Mouse (Mus musculus) stomach, embryonic 14.5 days (tissue): ENCODE data around the gene Tapt1. TPM values are rescaled to one million over a fixed set of nuclear protein-coding genes. Genes with fewer than 3 reads are reported as not detected.

Experiments used
- ATAC-seq: fragments of 200-750 bp; cut with Nextera tagmentation; 2 replicates; pipeline ENCODE4 v1.8.0; 2017; ENCODE audit warnings: low read depth, moderate TSS enrichment; ENCODE audit not compliant: insufficient number of reproducible peaks, insufficient read depth, low FRiP score
- H3K27ac ChIP-seq: fragments of 300-500 bp; sonication (generic); 2 replicates; pipeline ENCODE4 v1.5.1; 2014; ENCODE audit warnings: mild to moderate bottlenecking, low read length, moderate library complexity, mixed read lengths
- H3K27me3 ChIP-seq: fragments of 300-500 bp; sonication (generic); 2 replicates; pipeline ENCODE4 v1.6.1; 2014; ENCODE audit warnings: low read length, control low read depth, mixed read lengths; ENCODE audit not compliant: control insufficient read depth, insufficient read depth
- H3K36me3 ChIP-seq: fragments of 300-500 bp; sonication (generic); 2 replicates; pipeline ENCODE4 v1.6.1; 2014; ENCODE audit warnings: mild to moderate bottlenecking, control low read depth, low read length, moderate library complexity, mixed read lengths; ENCODE audit not compliant: control insufficient read depth, insufficient read depth
- H3K4me1 ChIP-seq: fragments of 300-500 bp; sonication (generic); 2 replicates; pipeline ENCODE4 v1.6.1; 2014; ENCODE audit warnings: low read length, control low read depth, mixed read lengths; ENCODE audit not compliant: control insufficient read depth, insufficient read depth
- H3K4me2 ChIP-seq: fragments of 300-500 bp; sonication (generic); replicated peaks from 2 replicates; pipeline ENCODE4 v1.6.1; 2014; ENCODE audit warnings: low read depth, low read length, control low read depth
- H3K4me3 ChIP-seq: fragments of 300-500 bp; sonication (generic); 2 replicates; pipeline ENCODE4 v1.5.1; 2014; ENCODE audit warnings: low read depth, low read length, control low read depth
- H3K9ac ChIP-seq: fragments of 300-500 bp; sonication (generic); replicated peaks from 2 replicates; pipeline ENCODE4 v1.6.1; 2014; ENCODE audit warnings: low read depth, mild to moderate bottlenecking, control low read depth, low read length, moderate library complexity, mixed read lengths
- H3K9me3 ChIP-seq: fragments of 300-500 bp; sonication (generic); 2 replicates; pipeline ENCODE4 v1.6.1; 2016; ENCODE audit warnings: low read depth, low read length, control low read depth; ENCODE audit not compliant: control insufficient read depth
- WGBS: fragments of 180-500 bp; shearing (Covaris S2); extraction: QIAGEN DNeasy Blood & Tissue Kit; methylation state at CpG from one replicate; pipeline ENCODE4 v1.1.7; 2014; 5-methylcytosine and 5-hydroxymethylcytosine counted together
- polyA plus RNA-seq: library from polyadenylated mRNA; unstranded; fragments of >200 nt; fragmentation: Nextera tagmentation; extraction: Ambion mirVana; gene quantifications from 2 replicates; pipeline ENCODE4 v1.2.1, GENCODE M21; 2014

Gene Tapt1
- polyA plus RNA-seq, 1 experiment from 2014 or later: 34.0 TPM

DNA sequence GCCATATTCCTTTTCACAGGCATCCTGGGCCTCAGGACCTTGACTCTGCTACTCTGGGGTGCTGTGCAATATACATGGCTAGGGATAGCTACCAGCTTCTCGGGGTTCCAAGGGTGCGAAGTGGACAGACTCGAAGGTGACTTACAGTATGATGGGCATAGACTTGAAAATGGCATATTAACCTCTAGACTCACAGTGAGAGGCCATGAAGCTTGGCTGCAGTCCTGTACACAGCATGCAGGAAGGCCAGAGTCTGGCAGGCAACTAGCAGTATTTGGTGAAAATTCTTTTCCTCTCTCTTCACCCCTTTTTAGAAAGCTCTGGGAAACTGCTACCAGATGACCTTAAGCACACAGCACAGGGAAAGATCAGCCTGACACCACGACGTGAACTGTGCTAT lies 52.4 kb downstream of the Tapt1 start:
- ATAC-seq: no peak
- Histone ChIP-seq H3K4me3 (no peak overlapping the region), H3K9ac (no peak overlapping the region), H3K27me3 (no peaks in the 10 kb centered on the region), H3K4me1 (no peaks in the 10 kb centered on the region), H3K4me2 (no peak overlapping the region), H3K27ac (no peak overlapping the region), H3K9me3 (no peaks in the 10 kb centered on the region), H3K36me3 (peaks cover 40% of the 10 kb centered on the region)
- WGBS: 94% methylated on average over 5 of the region's 5 CpGs

- H3K36me3 ChIP-seq: no peaks in the 10 kb centered on the region
- H3K4me2 ChIP-seq: no peak overlapping the region
- no peak overlapping the region for H3K9ac ChIP-seq
- no peak overlapping the region for H3K4me3 ChIP-seq
- H3K27me3 ChIP-seq: no peaks in the 10 kb centered on the region
- H3K9me3 ChIP-seq: no peaks in the 10 kb centered on the region
- no peak overlapping the region for H3K27ac ChIP-seq
- WGBS: 77% methylated on average over 6 of the region's 6 CpGs
- no peaks in the 10 kb centered on the region for H3K4me1 ChIP-seq
- ATAC-seq: no peak
Measured at GRCm38 (mm10) chr5:44166866-44167265, 59.6 kb downstream of the Tapt1 start.

DNA sequence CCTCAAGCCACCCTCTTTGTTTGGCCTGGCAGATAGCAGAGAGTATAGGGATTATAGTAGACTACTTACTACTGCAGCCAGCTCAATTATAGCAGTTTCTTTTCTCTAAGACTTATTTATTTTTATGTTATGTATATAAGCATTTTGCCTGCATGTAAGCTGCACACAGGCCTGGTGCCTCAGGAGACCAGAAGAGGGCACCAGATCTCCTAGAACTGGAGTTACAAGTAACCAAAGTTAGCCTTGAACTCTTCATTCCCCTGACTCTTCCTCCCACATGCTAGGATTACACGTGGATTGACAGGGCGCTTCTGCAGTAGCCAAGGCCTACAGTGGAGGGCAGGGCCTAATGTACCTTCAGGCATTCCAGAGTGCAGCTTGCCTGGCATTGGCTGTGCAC lies 60.6 kb downstream of the Tapt1 start:
- whole genome bisulfite sequencing: 37% methylated on average over 2 of the region's 2 CpGs

GRCm38 (mm10) chr5:44164233-44164776 lies 62.1 kb downstream of the Tapt1 start:
- Histone ChIP-seq H3K36me3 (no peaks in the 10 kb centered on the region), H3K4me2 (no peak overlapping the region), H3K27me3 (no peaks in the 10 kb centered on the region), H3K27ac (no peak overlapping the region), H3K9ac (no peak overlapping the region), H3K9me3 (no peaks in the 10 kb centered on the region), H3K4me3 (no peak overlapping the region), H3K4me1 (0 out of 2 replicates have a peak, but pooled peaks cover 2% of the 10 kb centered on the region)
- ATAC-seq: no peak
- WGBS: 60% methylated on average over 7 of the region's 7 CpGs

More for the DNA sequence above, 60.6 kb downstream of the Tapt1 start:
- no peak overlapping the region for H3K9ac ChIP-seq
- H3K4me3 ChIP-seq: no peak overlapping the region
- H3K4me1 ChIP-seq: no peaks in the 10 kb centered on the region
- H3K36me3 ChIP-seq: no peaks in the 10 kb centered on the region
- H3K4me2 ChIP-seq: no peak overlapping the region
- no peak overlapping the region for H3K27ac ChIP-seq
- ATAC-seq: no peak
- H3K27me3 ChIP-seq: no peaks in the 10 kb centered on the region
- no peaks in the 10 kb centered on the region for H3K9me3 ChIP-seq

DNA sequence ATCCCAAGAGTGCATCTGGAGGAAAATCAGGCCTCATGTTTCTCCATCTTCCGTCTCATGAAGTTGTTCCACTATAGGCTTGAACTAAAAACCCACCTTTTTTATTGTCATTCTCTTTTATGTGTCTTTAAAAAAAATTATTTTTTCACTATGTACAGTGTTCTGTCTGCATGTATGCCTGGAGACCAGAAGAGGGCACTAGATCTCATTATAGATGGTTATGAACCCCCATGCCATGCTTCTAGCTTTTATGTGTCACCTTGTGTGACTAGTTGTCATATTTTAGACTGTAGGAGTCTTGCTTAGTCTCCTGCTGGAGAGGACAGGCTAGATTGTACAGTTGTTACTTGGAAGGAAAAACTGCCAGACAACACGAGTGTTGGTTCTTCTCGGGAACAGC lies 63.1 kb downstream of the Tapt1 start:
- Histone ChIP-seq H3K9ac (no peak overlapping the region), H3K4me2 (no peak overlapping the region), H3K36me3 (no peaks in the 10 kb centered on the region), H3K4me1 (0 out of 2 replicates have a peak, but pooled peaks cover 2% of the 10 kb centered on the region), H3K4me3 (no peak overlapping the region), H3K27ac (no peak overlapping the region), H3K27me3 (no peaks in the 10 kb centered on the region), H3K9me3 (no peaks in the 10 kb centered on the region)
- 98% methylated on average over 3 of the region's 3 CpGs for WGBS
- ATAC-seq: no peak

DNA sequence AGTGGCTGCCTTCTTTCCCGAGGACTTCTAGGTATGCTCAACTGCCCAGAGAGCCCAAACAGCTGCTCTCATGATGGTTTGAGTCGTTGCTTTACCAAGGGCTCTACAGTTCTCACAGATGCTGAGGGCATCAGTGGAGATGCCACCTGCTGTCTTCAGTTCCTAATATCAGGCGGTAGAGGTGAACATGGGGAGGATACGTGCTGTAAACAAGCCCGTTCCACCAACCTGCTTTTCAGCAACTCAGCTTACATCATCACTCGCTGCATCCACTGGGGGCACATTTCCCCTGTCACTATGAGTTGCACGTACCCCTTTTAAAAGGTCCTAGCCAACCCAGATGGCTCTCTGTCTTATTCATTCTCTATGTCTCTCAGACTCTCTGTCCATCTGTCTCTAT lies 63.6 kb downstream of the Tapt1 start:
- Histone ChIP-seq H3K36me3 (no peaks in the 10 kb centered on the region), H3K27me3 (no peaks in the 10 kb centered on the region), H3K4me3 (no peak overlapping the region), H3K4me1 (0 out of 2 replicates have a peak, but pooled peaks cover 2% of the 10 kb centered on the region), H3K4me2 (no peak overlapping the region), H3K27ac (no peak overlapping the region), H3K9me3 (no peaks in the 10 kb centered on the region), H3K9ac (no peak overlapping the region)
- ATAC-seq: no peak
- 88% methylated on average over 7 of the region's 7 CpGs for WGBS

DNA sequence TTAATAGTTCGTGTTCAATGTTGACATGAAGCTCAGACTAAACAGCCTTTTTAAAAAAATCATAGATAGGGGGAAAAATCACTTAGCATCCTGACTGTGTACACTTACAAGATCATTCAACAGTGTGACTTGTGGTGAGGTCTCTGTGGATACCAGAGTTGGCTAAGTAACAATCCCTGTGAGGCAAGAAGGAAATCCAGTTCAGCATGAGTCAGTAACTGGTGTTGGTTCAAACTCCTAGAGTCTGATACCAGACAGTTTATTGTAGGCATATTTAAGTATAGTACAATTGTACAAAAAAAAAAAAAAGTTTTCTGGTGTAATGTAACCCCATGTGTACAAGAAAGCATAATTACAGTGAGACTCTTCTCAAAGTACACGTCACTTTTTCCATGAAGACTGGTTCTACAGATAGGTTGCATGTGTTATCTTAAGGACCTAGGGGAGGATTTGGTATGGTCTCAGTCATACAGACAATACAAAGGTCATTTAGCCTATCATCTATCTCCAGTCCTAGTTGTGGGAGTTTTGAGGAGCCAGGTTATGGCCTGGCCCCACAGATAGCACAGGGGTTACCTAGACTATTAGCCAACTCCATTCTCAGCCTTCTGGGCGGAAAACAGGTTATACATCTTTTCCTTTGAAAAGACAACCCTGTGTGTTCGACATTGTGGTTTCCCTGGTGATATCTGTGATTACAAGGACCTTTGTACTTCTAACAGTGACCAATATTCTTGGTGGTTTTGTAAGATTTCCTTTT lies 66.6 kb downstream of the Tapt1 start:
- Histone ChIP-seq H3K36me3 (no peaks in the 10 kb centered on the region), H3K27me3 (no peaks in the 10 kb centered on the region), H3K9ac (no peak overlapping the region), H3K27ac (no peak overlapping the region), H3K4me1 (0 out of 2 replicates have a peak, but pooled peaks cover 2% of the 10 kb centered on the region), H3K9me3 (no peaks in the 10 kb centered on the region), H3K4me3 (no peak overlapping the region), H3K4me2 (no peak overlapping the region)
- ATAC-seq: no peak
- 61% methylated on average over 4 of the region's 4 CpGs for WGBS

- Histone ChIP-seq H3K27ac (no peak overlapping the region), H3K27me3 (no peaks in the 10 kb centered on the region), H3K4me1 (0 out of 2 replicates have a peak, but pooled peaks cover 2% of the 10 kb centered on the region), H3K36me3 (no peaks in the 10 kb centered on the region), H3K9me3 (no peaks in the 10 kb centered on the region), H3K9ac (no peak overlapping the region), H3K4me2 (no peak overlapping the region), H3K4me3 (no peak overlapping the region)
- 70% methylated on average over 2 of the region's 2 CpGs for WGBS
- ATAC-seq: no peak
Measured at GRCm38 (mm10) chr5:44159231-44159630, 67.2 kb downstream of the Tapt1 start.
